Mouse (Mus musculus): Measurements from ENCODE around the gene Col11a2.

DNA sequence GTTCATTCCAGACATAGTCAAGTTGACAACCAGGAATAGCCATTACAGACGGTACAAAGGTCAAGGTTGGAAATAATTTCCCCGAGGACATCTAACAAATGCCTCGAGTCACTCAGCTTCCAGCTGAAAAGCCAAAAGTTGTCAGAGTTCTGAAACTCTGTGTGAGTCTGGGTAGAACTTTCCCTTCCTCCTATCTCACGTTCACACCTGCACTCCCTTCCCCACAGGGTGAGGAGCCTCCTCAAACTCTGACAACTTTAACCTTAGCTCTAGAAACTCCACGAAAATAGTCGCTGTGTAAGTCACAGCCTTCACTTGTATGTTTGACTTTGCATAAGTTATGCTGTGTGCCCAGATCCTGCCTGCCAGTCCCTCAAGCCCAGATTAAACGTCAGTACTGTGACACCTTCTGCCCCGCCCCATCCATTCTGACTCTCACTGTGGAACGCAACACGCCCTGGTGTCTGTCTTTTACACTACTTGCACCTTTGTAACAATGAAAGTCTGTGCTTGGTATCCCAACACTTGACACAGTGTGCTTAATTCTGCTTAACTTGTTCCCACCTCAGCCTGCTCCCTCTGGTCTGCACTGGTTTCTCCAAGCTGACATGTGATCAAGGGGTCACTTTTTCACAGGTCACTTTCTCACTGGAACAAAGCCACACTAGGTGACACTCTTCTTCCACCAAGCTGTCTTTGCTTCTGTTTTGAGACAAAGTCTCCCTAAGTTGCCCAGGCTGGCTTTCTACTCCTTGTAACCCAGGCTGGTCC is 59.7 kb downstream of the Col11a2 start:
- TF ChIP-seq GATA1 (IDR thresholded peaks at IDR 0.05; ENCODE audit: low read length) (no peak), TAL1 (IDR thresholded peaks at IDR 0.05; ENCODE audit: low read length) (no peak)

All from erythroblast, embryonic 14.5 days (primary cell).